Mouse (Mus musculus) WW6 (cell line): ENCODE measurements around the gene Tnrc6b.

Experiments used
- DNase-seq: peaks from one replicate; pipeline ENCODE4 v3.0.0-alpha.2; 2013; ENCODE audit warnings: low read depth, low spot score

Tnrc6b gene

GRCm38 (mm10) chr15:80710608-80711363 lies at the start of gene Tnrc6b:
Gene Tnrc6b (plus strand): TSS chr15:80711313.
- peak; percentile 95 for DNase-seq

GRCm38 (mm10) chr15:80664444-80664843 lies 46.7 kb upstream of the Tnrc6b start:
- DNase-seq, result no peak

- DNase-seq, result no peak
These were observed 39.5 kb upstream of the Tnrc6b start, which contains the start of gene Fam83f for GRCm38 (mm10) chr15:80671295-80672252. Gene Fam83f (plus strand): TSS chr15:80671847.

- DNase-seq, result no peak
These were observed 38.3 kb upstream of the Tnrc6b start for GRCm38 (mm10) chr15:80672810-80673209.

DNA sequence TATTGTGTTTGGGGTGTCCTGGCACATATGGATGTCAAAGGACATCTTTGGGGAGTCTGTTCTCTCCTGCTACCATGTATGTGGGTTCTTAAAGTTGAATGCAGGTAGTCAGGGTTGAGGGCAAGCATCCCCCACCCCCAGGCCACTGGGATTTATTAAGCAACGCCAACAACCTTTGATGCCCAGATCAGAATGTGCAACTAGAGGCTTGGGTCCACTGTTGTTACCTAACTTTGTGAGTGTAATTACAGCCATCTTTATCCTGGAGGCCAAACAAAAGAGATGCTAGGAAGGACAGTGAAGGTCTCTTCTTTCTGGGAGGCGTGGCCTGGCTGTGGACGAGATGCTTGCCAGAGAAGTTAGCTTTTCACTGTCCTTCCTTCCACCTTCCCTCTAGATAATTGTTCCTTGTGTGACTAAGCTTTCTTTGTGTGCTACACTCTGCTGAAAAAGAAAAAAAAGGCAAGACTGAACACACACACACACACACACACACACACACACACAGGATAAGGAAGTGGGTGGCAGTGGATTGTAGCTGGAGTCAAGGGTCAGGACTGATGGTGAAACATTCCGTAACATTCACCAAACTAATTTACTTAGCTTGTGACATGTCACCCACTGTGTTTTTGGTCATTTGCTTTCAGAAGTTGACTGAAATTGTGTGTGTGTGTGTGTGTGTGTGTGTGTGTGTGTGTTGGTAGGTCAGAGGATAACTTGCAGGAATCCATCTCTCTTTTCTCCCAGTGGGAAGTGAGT lies 37.6 kb upstream of the Tnrc6b start:
- no peak for DNase-seq

GRCm38 (mm10) chr15:80674700-80675099 lies 36.4 kb upstream of the Tnrc6b start:
- no peak for DNase-seq

GRCm38 (mm10) chr15:80679515-80680215 lies 31.4 kb upstream of the Tnrc6b start:
- no peak for DNase-seq

GRCm38 (mm10) chr15:80680347-80681030 lies 30.6 kb upstream of the Tnrc6b start:
- DNase-seq, result no peak

- DNase-seq, result no peak
These were observed 29.6 kb upstream of the Tnrc6b start for GRCm38 (mm10) chr15:80681466-80681881.

GRCm38 (mm10) chr15:80682343-80682742 lies 28.8 kb upstream of the Tnrc6b start:
- no peak for DNase-seq

- no peak for DNase-seq
These were observed 28.0 kb upstream of the Tnrc6b start for GRCm38 (mm10) chr15:80683151-80683550.

- no peak for DNase-seq
These were observed 27.1 kb upstream of the Tnrc6b start for GRCm38 (mm10) chr15:80683990-80684389.

DNA sequence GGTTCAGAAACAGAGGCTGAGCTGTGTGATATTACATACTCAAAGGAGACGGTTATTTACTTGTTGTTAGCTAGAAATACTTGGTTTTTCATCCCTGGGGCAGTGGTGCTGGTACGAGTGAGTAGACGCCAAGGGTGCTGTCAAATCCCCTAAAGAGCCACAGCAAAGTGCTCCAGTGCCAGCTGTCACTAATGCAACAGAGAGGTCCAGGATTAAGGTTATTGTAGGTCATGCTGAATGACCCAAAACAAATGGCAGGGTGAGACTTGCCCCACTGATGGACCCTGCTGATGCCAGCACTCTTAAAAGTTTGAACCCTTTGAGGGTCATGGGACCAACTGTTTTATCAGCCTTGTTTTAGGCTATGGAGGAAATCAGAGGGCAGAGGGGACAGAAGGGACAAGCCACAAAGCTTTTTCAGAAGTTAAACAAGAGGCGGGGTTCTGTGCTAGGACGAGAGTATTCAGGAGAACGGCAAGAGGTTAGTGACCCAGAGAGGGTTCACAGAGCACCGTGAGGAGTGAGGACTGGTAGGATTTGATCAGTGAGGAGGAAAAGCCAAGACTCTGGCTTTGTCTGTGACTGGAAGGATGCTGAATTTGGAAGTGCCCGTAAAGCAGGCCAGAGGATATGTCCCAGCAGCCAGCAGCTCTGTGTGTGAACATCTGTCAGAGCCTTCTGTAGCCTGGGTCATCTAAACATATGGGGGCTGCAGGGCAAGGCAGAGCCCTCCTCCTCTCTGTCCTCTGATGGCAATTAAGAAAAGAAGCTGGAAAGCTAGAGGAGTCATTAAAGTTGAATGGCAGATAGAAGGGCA lies 26.1 kb upstream of the Tnrc6b start:
- no peak for DNase-seq

- no peak for DNase-seq
These were observed 25.6 kb upstream of the Tnrc6b start for GRCm38 (mm10) chr15:80685603-80685895.

GRCm38 (mm10) chr15:80688536-80688935 lies 22.6 kb upstream of the Tnrc6b start:
- no peak for DNase-seq

DNA sequence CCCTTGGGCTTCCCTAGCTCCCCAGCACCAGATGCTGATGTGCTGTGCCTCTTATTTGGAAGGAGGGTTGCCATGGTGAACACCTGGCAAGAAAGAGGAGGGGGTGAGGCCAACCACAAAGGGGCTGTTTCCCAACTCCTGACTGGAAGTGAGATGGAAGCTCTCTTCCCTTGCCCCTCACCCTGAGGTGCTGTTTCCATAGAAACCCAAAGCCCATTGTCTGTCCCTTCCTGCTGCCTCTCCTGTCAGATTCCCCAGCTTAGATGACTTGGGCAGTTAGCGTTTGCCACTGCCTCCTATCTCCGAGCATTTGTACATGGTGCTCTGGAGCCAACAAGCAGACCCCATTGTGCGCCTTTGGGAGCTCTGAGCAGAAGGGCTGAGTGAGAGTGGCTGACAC lies 17.6 kb upstream of the Tnrc6b start:
- no peak for DNase-seq

DNA sequence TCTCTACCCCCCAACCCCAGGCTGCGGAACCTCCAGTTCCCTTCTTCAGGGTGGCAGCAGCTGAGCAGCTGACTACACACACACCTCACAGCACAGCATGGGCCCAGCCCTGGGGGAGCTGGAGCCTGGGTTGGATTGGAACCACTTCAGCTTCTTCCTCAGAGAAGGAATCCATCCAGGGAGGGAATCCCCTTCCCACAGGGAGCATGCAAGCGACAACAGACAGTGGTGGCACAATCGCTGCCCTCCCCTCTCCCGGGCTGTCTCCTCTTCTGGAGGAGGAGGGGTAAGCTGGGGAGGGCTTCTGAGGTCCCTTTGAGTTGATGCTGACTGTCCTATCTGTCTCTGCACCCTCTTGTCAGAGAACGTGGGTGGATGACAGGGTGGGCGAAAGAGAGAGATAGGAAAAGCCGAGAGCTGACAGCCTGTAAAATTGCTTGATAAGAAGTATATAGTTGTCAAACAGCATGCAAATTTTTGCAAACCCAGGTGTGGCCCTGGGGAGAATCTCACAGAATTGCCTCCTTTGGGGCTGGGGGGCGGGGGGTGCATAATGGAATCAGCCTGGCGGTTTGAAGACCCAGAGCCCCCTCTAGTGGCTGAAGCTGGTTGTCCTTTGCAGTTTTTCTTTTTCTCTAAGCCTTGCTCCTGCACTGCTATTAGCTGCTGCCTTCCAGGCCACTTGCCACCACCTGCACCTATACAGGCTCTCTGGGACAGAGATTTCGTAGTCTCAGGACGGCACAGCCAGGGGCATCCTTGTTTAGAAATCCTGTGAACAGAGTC lies 16.8 kb upstream of the Tnrc6b start:
- DNase-seq, result no peak

DNA sequence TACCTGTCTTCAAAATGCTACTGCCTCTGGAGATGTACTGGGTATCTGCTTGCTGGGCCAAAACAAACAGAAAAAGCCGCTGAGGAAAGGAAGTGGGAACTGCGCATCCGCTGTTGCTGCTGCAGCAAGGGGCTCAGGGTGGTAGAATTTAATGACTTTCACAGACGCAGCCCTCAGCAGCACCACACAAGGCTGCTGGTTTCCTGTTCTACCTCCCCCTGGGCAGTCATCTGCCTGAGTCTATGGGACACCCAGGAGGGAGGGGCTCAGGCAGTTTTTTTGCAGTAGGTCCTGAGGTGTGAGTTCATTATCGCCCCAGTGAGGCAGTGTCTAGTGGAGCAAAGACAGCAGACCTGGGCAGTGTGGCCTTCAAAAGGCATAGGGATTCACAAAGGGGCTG lies 13.5 kb upstream of the Tnrc6b start:
- DNase-seq, result no peak
